Mouse (Mus musculus) macrophage (primary cell): ENCODE measurements around the gene Hectd2. TPM values are rescaled to one million over a fixed set of nuclear protein-coding genes. Genes with fewer than 3 reads are reported as not detected.

Experiments used
- H3K27ac ChIP-seq: fragments of 350-480 bp; formaldehyde crosslinking; 2 replicates; pipeline ENCODE4 v1.9.0; 2021
- H3K36me3 ChIP-seq: fragments of 350-480 bp; formaldehyde crosslinking; 2 replicates; pipeline ENCODE4 v1.9.0; 2021; ENCODE audit errors: inconsistent target
- H3K4me3 ChIP-seq: fragments of 350-480 bp; formaldehyde crosslinking; 2 replicates; pipeline ENCODE4 v1.9.0; 2021; ENCODE audit errors: inconsistent target
- H3K79me2 ChIP-seq: fragments of 350-480 bp; formaldehyde crosslinking; 2 replicates; pipeline ENCODE4 v1.9.0; 2021; ENCODE audit errors: inconsistent target
- WGBS: methylation state at CpG from one replicate; pipeline ENCODE4 v1.1.7; 2026; ENCODE audit warnings: inconsistent platforms; ENCODE audit not compliant: missing documents; 5-methylcytosine and 5-hydroxymethylcytosine counted together
- polyA plus RNA-seq: library from polyadenylated mRNA; stranded (reverse); fragments of 250-400 nt; gene quantifications from 3 replicates; pipeline ENCODE4 v1.2.4, GENCODE M21; 2018; ENCODE audit warnings: inconsistent platforms

Hectd2 gene
- polyA plus RNA-seq, 1 experiment from 2014 or later: 0.24 TPM

DNA sequence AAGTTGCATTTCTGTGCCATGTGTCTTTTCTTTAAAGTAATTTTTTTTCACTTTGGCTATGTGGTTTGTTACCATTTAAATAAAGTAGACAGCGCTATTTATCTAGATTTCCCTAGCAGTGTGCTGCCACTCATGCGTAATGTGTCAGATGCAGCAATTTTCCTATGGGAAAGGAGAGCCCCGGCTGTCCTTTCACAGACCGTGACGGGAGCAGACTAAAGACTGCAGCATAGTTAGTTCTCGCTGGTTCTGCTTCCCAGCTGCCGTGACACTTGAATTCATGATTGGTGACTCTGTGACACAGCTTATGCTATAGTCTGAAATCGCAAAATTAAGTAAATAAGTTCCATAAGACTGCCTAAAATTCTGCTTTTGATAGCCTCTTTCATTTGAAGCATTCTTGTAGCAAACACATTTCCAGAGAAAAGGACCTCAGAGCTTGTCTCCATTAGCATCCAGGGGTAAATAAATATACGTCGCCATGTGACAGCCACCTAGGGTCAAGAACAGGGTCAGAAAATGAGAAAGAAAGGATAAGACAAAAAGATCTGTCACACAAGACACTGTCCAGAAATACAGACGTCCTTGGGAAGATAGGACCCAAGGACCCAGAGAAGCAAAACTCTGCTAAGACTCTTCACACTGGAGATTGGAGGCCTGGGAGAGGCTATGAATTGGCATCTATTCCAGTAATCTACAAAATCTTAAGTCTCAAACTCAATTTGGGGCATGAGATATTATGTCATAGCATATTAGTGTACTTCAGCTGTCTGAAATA is 48.3 kb downstream of the Hectd2 start:
- WGBS: 96% methylated on average over 11 of the region's 11 CpGs

GRCm38 (mm10) chr19:36606270-36606669 is 51.8 kb downstream of the Hectd2 start:
- WGBS: 94% methylated on average over 1 of the region's 1 CpGs
- H3K4me3 ChIP-seq: no peak overlapping the region
- H3K36me3 ChIP-seq: no peaks in the 10 kb centered on the region
- no peak overlapping the region for H3K27ac ChIP-seq
- H3K79me2 ChIP-seq: no peaks in the 10 kb centered on the region

More for the DNA sequence above, 48.3 kb downstream of the Hectd2 start:
- no peaks in the 10 kb centered on the region for H3K36me3 ChIP-seq
- H3K79me2 ChIP-seq: no peaks in the 10 kb centered on the region
- no peak overlapping the region for H3K4me3 ChIP-seq
- no peak overlapping the region for H3K27ac ChIP-seq

DNA sequence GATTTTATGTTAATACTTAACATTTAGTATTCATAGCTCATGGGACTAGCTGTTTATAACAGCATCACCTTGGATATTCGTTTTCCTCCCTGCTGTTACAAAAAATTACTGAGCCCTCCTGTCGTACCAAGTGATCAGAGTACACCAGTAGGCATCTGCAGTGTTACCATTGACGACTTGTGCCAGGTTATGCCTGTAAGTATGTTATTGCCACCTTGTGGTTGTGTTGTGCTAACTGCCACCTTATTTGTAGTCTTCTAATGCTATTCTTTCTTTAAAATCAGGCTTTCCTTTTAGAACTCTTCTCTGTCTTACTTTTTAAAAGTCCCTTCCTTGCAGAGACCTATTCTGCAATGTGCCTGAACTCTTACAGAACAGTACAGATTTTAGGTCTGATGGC is 54.8 kb downstream of the Hectd2 start:
- no peaks in the 10 kb centered on the region for H3K36me3 ChIP-seq
- 67% methylated on average over 3 of the region's 3 CpGs for WGBS
- H3K27ac ChIP-seq: no peak overlapping the region
- no peaks in the 10 kb centered on the region for H3K79me2 ChIP-seq
- H3K4me3 ChIP-seq: no peak overlapping the region

GRCm38 (mm10) chr19:36610309-36610708 is 55.9 kb downstream of the Hectd2 start:
- Histone ChIP-seq H3K4me3 (no peak overlapping the region), H3K27ac (no peak overlapping the region), H3K79me2 (no peaks in the 10 kb centered on the region), H3K36me3 (no peaks in the 10 kb centered on the region)
- 61% methylated on average over 2 of the region's 2 CpGs for WGBS

DNA sequence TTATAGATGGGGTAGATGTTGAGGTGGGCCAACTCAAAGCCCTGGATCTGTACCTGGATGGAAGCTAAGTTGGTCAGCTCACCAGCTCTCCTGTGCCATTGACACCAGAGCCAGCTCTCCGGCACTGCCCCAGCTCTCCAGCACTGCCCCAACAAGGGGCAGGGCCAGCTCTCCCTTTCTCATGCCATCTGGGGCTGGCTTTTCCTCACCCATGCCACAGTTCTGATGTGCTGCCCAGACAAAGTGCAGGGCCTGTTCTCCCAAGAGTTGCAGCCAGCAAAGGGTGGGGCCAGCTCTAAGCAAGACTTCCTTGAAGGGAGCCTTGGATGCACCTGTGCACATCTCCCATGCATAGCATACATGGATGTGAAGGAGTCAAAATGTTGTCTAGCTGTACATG is 71.5 kb downstream of the Hectd2 start:
- H3K27ac ChIP-seq: no peak overlapping the region
- H3K79me2 ChIP-seq: no peaks in the 10 kb centered on the region
- no peaks in the 10 kb centered on the region for H3K36me3 ChIP-seq
- WGBS: 100% methylated on average over 1 of the region's 1 CpGs
- H3K4me3 ChIP-seq: no peak overlapping the region

- no peak overlapping the region for H3K27ac ChIP-seq
- H3K79me2 ChIP-seq: no peaks in the 10 kb centered on the region
- no peak overlapping the region for H3K4me3 ChIP-seq
- no peaks in the 10 kb centered on the region for H3K36me3 ChIP-seq
- WGBS: 89% methylated on average over 4 of the region's 4 CpGs
Observed at GRCm38 (mm10) chr19:36626881-36627280, 72.4 kb downstream of the Hectd2 start.

DNA sequence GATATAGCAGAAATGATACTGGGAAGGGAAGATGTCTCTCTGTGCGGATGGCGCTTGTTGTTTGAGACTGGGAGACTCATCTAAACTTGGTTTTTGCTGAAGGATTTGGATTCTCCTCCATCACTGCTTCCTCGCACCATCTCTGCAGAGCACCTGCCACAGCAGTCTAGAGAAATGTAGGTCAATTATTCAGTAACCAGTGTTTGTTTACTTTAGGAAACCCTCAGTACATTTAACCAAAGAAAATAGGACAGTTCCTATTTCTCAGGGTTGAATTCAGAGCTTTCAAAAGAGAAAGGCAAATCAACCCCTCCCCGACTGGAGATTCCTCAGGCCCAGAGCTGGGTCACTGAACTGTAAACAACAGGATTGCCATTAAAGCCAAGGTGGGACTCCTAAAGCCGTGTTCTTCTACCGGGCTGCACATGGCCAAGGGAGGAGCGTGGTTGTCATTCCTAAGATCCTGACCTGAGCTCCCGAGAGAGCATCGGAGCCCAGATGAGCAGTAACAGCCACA is 75.0 kb downstream of the Hectd2 start:
- WGBS: 92% methylated on average over 9 of the region's 9 CpGs
- no peak overlapping the region for H3K4me3 ChIP-seq
- H3K36me3 ChIP-seq: no peaks in the 10 kb centered on the region
- no peaks in the 10 kb centered on the region for H3K79me2 ChIP-seq
- no peak overlapping the region for H3K27ac ChIP-seq

DNA sequence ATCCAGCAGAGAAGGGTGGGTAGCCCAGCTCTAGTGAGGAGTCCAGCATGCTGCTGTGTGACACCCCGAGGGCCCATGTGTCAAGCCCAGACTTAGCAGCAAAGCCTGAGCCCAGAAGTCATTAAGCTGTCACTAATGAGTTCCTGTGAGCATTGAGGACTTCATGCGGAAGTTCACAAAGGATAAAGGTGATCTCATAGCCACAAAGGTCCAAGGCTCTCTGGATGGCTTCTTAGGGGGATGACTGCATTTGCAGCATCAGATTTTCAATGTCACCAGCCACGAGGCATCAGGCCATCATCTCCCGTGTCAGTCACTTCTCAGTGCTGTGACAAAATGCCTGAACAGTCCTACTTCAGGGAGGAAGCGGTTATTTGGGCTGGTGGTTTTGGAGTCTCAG is 75.9 kb downstream of the Hectd2 start:
- H3K27ac ChIP-seq: no peak overlapping the region
- no peaks in the 10 kb centered on the region for H3K79me2 ChIP-seq
- 84% methylated on average over 5 of the region's 5 CpGs for WGBS
- no peak overlapping the region for H3K4me3 ChIP-seq
- no peaks in the 10 kb centered on the region for H3K36me3 ChIP-seq

DNA sequence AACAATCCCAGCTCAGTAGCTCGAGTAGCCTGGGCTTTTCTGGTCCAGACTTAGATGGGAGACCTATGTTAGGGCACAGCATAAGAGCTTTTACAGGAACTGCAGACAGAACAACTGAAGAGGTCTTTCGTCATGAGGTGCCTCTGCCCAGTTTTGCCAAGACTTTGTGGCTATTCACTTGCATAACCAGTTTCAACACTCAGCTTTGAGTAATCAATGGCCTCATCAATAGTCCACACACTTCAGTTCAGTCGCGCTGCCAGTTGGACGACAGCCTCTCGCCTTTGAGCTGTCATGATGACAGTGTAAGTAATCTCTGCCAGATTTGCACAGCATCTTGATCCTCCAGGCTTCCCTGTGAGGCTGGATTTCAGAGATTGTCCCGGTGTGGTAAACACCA is 80.3 kb downstream of the Hectd2 start:
- WGBS: 87% methylated on average over 7 of the region's 7 CpGs
- no peaks in the 10 kb centered on the region for H3K79me2 ChIP-seq
- H3K27ac ChIP-seq: no peak overlapping the region

DNA sequence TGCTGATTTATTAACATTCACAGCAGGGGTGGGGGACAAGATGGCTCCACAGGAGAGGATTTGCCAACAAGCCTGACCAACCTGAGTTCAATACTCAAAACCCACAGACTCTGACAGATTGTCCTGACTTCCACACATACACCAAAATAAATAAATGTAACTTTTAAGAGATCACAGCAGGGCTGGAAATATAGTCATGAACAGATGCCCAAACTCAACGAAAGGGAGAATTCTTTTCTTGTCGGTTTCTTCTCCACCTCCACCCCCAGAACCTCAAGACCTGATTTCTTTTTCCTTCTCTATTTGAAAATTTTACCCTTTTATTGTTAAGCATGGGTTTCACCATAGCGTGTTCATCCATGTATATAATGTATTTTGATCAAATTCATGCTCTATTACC is 82.8 kb downstream of the Hectd2 start:
- no peaks in the 10 kb centered on the region for H3K36me3 ChIP-seq
- H3K4me3 ChIP-seq: no peak overlapping the region
- H3K79me2 ChIP-seq: no peaks in the 10 kb centered on the region
- H3K27ac ChIP-seq: no peak overlapping the region
- WGBS: 97% methylated on average over 3 of the region's 3 CpGs

More for the DNA sequence above, 80.3 kb downstream of the Hectd2 start:
- H3K36me3 ChIP-seq: no peaks in the 10 kb centered on the region
- H3K4me3 ChIP-seq: no peak overlapping the region

- Histone ChIP-seq H3K36me3 (no peaks in the 10 kb centered on the region), H3K79me2 (no peaks in the 10 kb centered on the region), H3K27ac (no peak overlapping the region), H3K4me3 (no peak overlapping the region)
- WGBS: 91% methylated on average over 7 of the region's 7 CpGs
Observed at GRCm38 (mm10) chr19:36637948-36638587, 83.6 kb downstream of the Hectd2 start.

- H3K4me3 ChIP-seq: no peak overlapping the region
- H3K27ac ChIP-seq: no peak overlapping the region
- no peaks in the 10 kb centered on the region for H3K79me2 ChIP-seq
- H3K36me3 ChIP-seq: no peaks in the 10 kb centered on the region
- WGBS: 87% methylated on average over 8 of the region's 9 CpGs
Observed at GRCm38 (mm10) chr19:36639072-36639471, 84.6 kb downstream of the Hectd2 start.

DNA sequence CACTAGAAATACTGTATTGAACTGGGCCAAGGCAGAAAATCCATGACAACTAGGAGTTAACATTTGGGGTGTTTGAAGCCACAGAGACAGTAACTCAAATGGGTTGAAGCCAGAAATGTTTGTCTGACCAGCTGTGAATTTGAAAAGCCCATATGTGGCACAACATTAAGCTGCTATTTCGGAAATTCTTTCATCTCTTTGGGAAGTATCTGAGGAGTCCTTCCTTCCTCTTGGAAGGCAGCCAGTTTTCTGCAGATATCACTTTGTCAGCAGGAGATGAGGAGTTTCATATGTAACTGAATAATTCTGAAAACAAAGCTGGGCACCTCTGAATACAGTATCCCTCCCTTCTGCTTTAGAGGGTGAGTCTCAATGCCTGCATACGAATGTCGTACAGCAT is 86.7 kb downstream of the Hectd2 start:
- no peak overlapping the region for H3K4me3 ChIP-seq
- no peak overlapping the region for H3K27ac ChIP-seq
- WGBS: 85% methylated on average over 3 of the region's 3 CpGs
- H3K79me2 ChIP-seq: no peaks in the 10 kb centered on the region
- H3K36me3 ChIP-seq: no peaks in the 10 kb centered on the region

GRCm38 (mm10) chr19:36645308-36645889 is 91.0 kb downstream of the Hectd2 start:
- Histone ChIP-seq H3K4me3 (no peak overlapping the region), H3K36me3 (no peaks in the 10 kb centered on the region), H3K79me2 (no peaks in the 10 kb centered on the region), H3K27ac (no peak overlapping the region)
- WGBS: 92% methylated on average over 6 of the region's 6 CpGs
